Mouse (Mus musculus): ENCODE measurements around the gene Parp16.

- TF ChIP-seq CTCF (conservative IDR thresholded peaks at IDR 0.05; ENCODE audit: low read length) (no peak), POU5F1 (IDR thresholded peaks at IDR 0.05; ENCODE audit: borderline replicate concordance, low read length) (no peak)
Observed at GRCm38 (mm10) chr9:65208293-65209179, 13.4 kb downstream of the Parp16 start.
